Mouse (Mus musculus) heart, adult 8-10 months (tissue): ENCODE measurements around the gene Heatr9. TPM values are rescaled to one million over a fixed set of nuclear protein-coding genes. Genes with fewer than 3 reads are reported as not detected.
A peak's percentile ranks its signal among the peaks of the same experiment; 100 is the strongest.
"Not testable (repeated sequence)": the region's sequence is repeated elsewhere in the genome, so short reads cannot be mapped to it uniquely, and the experiment has no call there.

ENCODE experiments used
- DNase-seq: peaks from one replicate; pipeline ENCODE4 v3.0.0; 2022; ENCODE audit warnings: low spot score
- total RNA-seq, 4 experiments: library from RNA; stranded (reverse); gene quantifications; 2 replicates each; pipeline ENCODE4 v1.2.4; 2022

The Heatr9 gene
- not detected for total RNA-seq

DNA sequence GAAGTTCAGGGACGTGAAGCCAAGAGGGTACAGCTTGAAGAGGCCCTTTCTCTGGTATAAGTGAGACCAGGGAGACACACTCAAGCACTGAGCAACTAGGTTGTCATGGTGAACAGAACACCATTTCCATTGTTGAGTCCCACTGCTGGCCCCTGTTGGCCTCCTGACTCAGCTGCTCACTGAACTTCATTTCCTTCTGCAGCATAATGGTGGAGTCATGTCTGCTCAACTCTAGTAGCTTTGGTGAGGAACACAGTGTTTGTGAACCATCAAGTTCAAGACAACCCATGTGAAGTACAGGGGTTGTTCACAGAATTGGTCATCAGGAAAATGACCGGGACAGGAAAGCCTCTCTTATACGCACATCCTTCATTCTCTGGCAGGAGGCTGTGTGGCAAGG lies at the start of gene Heatr9:
Heatr9 (minus strand) TSS at position 101 of the 400 bp plus-strand sequence.
- DNase-seq: no peak

DNA sequence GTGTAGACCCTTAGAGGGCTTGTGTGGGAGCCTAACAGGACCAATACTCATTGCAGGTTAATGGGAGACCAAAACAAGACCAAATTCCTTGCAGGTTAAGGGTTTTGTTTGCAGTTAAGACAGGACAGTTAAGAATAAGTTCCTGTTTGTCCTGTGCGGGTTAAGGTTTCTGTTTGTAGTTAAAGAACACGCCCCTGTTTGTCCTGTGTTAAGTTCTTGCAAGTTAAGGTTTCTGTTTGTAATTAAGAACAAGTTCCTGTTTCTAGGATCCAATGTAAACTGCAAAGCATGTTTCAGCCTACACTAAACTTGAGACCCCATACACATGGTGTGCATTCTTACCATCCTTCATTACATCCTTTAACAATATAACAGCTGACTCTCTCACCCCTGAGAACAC lies 48.2 kb upstream of the Heatr9 start:
- DNase-seq: no peak

DNA sequence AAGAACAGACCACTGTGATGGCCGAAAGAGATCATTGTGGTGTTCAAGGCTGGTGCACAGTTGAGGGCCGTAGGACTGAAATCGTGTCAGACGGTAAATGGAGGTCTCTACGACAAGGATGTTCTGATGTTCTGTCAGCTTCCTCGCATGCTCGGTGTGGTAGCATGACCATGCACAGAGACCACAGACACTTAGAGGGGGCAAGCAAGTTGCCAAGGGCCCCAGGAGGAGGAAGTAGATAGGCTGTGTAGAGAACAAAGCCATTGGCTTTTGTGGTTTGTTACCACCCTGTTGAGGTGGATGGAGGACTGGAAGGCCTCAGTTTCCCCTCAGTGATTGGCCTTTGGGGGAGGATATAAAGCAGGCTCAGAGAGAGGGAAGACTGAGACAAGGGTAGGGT lies 47.3 kb upstream of the Heatr9 start:
- DNase-seq: no peak

DNA sequence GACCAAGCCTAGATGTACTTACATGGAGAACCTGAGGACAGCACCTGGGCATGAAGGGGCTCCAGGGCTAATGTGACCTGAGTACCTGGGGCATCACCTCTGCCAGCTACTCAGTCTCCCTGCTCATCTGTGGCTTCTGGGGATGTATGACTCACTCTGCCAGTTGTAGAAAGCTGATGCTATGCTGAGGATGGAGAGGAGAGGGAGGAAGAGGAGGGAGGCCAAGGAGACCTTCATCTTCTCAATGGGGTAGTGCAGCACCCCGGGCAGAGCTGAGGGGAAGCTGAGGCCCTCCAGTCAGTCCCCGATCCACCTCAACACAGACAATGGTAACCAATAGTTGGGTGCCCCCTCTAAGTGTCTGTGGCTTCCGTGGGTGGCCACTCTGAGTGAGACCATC lies 46.8 kb upstream of the Heatr9 start:
- DNase-seq: no peak

DNA sequence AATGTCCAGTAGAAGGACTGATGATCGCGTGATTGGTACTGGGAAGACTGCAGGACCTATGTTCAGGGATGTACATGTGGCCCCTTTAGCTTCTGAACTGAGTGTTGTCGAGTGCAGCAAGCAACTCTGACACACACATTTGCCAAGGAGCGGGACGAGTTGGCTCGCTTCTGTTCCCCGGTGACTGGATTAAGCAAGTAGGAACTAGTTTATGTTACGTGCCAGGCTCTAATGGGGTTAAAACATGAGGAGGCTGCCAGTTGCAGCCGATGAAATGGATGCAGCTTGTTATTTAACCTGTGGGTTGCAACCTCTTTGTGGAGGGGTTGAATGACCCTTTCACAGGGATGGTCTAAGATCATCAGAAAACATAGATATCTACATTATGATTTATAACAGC lies 46.1 kb upstream of the Heatr9 start:
- DNase-seq: no peak

DNA sequence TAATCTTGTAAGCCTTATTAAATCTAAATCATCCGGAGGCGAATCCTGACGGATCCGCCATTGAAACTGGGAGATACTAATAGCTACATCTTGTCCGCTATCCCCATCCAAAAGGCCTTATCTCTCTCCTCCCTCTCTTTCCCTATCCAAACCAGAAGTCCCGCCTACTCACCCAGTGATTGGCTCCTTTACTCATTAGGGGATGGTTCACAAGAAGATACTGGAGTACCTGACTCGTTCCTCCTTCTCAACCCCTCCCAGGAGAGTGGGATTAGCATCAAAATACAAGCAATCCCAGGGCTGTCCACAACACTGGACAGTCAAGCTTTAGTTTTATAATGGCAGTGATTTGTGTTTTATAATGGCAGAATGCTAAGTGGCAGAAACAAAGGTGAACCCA lies 45.3 kb upstream of the Heatr9 start:
- no peak for DNase-seq

DNA sequence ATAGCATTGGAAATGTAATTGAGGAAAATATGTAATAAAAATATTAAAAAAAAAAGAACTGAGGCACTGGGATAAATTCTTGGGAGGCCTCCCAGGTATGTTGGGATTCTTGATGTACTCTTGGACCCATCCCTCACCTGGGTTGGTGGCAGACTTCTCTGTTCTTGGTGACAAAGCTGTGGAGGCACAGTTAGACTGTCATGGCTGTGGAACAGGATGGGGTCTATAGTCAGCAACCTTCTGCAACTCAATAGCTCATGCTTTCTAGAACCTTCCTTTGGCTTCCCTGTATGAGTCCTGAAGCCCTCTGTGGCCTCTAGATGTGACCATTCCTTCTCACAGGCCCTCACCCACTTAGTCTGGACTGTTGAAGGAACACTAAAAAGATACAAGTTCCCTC lies 44.6 kb upstream of the Heatr9 start:
- no peak for DNase-seq

DNA sequence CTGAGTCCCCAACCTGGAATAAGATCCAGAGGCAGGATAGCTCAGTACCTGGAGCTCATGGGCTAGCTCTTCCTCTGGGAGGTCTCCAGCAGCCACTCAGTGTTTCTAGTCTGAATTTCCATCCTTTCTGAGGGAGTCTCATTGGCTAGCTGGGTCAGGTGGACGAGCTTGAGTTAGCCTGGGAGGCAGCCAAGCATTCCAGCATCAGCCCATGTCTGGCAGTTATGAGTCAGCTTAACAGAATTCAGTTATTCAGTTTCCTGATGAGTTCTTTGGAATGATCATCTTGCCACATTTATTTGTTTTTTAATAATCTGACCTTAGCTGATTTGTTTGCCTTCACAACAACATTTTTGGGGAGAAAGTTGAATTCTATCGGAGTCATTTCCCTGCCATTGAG lies 41.8 kb upstream of the Heatr9 start:
- peak; percentile 33 for DNase-seq

DNA sequence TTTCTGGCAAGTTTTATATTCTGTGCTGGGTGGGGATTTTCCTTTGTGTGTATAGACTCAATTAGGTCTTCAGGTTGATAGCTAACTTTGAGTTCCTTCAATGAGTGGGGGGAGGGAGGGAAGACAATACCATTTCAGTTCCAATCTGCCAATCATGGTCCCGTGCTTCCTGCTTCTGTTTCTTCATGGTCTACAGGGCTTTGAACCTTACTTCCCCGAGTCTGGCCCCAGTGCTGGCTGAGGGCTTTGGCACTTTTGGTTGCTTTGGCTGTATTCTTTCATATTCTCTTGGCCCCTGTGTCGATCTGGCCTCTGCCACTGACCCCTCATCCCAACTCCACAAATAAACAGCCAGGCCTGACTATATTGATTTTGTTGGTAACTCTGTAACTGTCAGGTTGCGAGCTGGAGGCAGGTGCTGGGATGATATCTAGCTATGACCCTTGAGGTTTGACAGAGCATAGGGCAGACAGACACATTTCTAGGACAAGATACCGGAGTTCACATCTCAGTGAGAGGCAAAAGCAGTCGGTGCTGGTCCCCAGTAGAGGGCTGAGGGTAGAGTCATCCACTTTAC lies 40.4 kb upstream of the Heatr9 start:
- DNase-seq: no peak

DNA sequence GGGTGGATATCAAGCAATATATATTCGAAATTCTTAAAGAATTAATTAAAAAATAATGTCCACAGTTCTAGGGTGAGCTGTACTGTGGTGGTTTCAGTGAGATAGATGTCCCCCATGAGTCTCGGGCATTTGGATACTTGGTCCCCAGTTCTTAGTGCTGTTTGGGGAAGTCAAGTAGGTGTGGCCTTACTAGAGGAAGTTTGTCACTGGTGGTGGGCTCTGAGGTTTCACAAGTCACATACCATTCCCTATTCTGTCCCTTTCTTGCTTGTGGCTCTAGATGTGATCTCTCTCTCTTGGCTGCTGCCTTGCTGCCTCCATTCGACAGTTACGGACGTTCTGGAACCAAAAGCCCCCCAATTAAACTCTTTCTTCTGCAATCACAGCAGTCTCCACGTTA lies 38.4 kb upstream of the Heatr9 start:
- no peak for DNase-seq

DNA sequence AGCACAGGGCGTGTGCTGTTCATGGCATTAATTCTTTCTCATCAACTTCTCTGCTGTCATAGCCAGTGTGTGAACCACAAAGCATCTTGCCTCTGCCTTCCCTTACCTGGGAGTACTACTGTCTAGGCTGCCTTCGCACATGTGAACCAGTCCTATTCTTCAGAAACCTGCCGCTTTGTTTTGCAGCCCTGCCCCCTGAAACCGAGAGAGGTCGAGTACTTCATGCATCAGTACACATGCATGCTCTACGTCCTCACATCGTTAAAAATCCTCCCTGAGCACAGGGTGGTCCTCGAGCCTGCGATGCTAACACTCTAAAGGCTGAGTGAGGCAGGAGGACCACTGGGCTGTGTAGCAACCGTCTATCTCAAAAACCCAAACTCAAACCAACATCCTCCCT lies 35.1 kb upstream of the Heatr9 start:
- no peak for DNase-seq

DNA sequence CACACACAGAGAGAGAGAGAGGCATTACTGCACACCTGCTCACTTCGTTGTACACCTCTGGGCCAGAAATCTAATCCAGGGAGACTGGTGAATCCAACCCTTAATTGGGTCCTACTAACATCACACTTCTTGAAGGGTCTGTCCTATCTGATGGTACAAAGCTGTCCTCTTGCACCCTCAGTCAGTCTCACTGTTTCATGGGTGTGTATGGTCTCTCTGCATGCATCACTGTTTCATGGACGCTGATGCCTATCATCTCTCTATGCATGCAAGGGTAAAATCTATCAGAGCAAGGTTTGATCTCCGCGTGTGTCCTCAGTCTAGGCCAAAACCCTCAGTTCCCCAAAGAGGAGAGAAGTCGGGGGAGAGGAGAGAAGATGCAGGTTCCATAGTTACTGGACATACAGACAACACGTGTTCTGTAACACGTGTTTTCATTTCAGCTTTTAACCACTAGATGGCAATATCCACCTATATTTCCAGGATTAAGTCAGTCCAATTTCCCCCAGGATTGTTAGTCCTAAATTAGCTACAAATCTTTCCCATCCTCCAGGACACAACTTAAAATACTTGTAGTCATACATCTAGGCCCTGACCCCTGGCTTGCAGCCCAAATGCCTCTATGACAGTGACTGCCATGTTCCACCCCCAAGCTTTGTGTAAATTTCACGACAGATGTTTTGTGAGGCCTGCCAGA lies 34.3 kb upstream of the Heatr9 start:
- DNase-seq: peak; percentile 84

DNA sequence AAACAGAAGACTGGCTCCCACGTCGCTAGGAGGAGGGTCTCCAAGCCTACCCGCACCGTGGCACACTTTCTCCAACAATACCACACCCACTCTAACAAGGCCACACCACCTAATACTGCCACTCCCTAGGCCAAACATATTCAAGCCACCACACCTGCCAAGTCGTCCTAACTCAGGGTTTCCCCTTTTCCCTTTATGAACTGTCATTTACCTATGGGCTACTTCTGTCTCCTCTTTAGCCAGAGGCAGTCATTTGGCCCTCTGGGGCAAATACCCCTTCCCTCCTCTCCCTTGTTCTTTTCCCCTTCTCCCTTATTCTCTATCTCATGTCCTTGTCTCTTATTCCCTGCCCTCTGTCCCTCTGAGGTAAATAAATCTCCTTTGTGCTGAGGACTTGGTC lies 29.7 kb upstream of the Heatr9 start:
- no peak for DNase-seq

DNA sequence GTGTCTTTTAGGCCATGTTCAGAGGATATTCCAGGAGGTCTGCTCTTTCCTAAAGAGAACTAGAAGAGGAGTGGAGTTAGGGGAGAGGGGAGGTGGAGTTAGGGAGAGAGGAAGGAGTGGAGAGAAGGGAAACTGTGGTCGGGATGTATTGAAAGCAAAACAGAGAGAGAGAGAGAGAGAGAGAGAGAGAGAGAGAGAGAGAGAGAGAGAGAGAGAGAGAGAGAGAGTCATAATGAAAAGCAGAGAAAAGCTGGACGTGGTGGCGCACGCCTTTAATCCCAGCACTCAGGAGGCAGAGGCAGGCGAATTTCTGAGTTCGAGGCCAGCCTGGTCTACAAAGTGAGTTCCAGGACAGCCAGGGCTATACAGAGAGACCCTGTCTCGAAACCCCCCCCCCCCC lies 29.1 kb upstream of the Heatr9 start:
- DNase-seq: not testable (repeated sequence)

DNA sequence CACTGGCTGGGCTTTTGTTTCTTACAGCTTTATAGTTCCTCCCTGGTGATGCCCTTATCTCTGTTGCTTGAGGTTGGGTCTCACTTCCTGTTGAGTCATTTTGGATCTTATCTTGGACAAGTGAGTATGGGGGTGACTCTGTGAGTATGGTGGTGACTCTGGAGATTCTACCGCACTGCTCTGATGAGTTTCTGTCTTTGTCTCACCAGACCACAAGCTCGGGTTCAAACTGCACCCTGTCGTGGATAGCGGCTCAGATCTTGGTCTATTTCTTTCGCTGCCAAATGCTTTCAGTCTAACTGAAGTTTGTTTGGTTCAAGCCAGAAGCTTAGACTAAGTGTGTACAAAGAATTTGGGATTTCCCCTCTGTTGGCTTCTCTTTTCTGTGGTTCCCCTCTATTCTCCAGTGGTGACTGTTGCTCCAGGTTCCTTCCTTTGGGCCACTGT lies 28.2 kb upstream of the Heatr9 start:
- DNase-seq: no peak

DNA sequence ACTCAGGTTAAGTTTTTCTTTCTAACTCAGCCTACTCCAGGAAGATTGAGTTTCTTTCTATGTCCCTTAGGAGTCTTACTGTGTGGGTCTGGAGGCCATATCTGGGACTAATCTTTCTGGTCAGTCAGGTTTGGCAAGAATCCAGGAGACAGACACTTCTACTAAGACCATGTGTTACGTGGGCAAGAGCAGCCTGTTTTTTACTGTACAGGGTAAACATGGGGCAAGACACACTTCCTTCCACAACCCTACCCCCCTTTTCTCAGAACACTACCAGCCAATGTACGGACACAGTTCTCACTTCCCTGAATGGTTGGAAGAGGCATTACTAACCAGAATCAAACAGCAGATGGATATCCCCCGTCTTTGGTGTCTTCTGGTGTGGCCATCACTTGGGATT lies 22.2 kb upstream of the Heatr9 start:
- no peak for DNase-seq

DNA sequence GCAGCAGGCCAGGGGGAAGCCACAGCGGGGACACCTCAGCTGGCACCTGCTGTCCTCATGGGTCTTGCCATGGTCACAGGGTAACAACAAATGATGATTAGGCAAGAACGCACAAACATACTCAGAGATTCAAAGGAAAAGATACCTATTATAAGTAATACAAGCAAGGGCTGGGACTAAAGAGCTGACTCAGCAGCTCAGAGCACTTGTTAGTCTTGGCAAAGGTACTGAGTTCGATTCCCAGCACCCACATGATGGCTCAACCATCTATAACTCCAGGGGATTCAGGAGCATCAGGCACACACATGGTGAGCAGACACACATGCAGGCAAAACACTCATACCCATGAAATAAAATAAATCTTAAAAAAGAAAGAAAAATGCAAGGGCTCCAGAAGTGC lies 19.4 kb upstream of the Heatr9 start:
- no peak for DNase-seq

DNA sequence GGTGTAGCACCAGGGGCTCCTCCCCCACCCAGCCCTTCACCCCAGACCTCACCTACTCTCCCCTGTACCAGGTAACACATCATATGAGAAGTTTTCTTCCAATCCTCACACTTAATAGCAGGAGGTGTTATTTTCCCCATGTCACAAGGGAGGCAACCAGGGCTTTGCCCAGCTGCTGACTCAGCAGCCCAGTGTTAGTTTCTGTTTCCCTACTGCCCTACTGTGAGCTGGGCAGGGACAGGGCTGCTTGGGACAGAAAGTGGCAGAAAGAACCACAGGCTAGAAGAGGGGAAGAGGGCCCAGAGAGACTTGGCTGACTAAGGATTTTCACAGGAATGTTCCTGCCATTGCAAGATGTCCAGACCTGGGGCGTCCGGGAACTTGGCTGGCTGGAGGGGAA lies 19.0 kb upstream of the Heatr9 start:
- DNase-seq: no peak

DNA sequence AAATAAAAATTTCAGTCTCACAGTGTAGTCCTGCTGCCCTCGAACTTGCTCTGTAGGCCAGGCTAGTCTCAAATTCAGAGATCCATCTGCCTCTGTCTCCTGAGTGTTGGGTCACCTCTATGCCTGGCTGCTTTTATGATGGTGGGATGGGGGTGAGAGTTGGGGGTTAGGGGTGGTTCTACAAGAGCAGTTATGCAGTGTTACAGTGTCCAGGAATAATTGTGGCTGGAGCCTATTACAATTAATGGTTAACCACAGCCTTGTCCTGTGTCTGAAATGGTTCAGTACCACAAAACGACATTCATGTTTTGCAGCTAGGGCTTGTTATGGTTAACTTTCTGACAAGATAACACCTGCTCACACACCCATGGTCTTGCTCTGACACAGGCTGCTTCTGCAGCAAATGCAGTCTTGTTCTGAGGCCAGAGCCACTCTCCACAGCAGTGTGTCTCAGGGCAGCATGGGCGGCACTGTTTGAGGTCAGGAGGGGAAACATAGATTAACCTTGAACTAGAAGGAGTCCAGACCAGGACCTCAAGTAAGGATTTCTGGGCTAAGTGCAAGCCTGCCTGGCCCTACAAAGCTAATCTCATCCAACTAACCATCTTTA lies 16.8 kb upstream of the Heatr9 start:
- DNase-seq: no peak

DNA sequence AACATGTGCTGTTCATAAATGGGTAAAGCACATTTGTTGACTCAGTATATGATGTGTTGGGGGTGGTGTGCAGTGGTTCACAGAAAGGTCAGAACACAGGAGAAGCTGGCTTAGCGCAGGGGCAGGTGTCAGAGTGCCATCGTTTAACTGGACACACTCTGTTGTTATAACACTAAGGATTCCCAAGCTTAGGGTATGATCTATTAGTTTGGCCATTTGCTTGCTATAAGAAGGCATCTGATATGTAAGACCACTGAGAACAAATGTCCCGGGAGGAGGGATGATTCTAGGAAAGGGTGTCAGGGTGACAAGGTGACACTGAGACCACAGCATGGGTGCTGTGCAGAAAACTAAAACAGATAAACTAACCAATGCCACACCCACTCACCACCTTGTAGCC lies 14.9 kb upstream of the Heatr9 start:
- DNase-seq: no peak

DNA sequence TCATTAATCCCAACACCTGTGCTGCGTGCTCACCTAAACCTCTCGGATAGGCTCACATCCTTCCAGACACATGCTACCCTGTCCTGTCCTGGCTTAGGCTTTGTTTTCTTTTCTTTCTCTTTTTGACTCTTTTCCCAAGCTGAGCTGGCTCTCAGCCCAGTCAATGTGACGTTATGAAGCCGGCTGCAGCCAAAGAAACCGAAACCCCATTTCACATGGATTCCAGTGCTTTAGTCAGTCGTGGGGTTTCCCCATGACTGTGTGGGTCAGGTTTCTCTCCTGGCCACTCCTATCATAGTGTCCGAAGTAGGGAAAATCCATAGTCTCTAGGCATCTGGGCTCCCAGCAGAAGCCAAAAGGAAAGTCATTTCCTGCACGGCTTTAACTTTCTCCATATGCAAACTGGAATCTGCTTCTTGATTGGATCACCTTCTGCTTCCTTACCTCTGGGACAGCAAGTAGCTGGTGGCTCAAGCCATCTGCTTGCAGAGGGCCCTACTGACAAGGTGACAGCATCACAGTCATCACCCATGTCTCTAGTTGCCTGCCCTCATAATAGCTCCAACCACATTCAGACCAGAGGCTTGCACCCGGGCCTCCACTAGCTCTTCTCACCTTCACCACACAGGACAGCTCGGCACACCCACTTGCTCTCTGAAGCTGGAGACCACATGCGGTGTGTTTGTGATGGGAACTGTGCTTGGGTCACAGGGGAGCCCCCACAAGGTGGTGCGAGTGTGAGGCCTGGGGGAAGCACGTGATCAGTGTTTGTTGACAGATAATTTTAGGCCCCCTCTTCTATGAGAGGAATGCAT lies 12.8 kb upstream of the Heatr9 start:
- DNase-seq: peak; percentile 86

DNA sequence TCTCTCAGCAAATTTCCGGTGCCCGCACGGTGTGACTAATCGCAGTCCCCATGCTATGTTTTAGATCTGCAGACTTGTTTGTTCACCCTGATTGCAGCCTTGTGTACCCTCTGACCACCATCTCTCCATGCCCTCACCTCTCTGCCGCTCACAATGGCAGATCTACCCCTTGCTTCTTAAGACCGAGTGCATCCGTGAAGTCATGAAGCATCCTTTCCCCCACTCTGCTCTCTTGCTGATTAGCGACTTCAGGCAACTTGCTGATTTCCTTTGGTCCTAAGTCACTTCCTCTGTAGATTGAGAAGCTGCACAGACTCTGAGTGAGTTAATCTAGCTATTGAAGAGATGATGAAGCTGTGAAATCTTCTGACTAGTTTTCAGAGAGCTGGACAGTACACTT lies 12.2 kb upstream of the Heatr9 start:
- no peak for DNase-seq

DNA sequence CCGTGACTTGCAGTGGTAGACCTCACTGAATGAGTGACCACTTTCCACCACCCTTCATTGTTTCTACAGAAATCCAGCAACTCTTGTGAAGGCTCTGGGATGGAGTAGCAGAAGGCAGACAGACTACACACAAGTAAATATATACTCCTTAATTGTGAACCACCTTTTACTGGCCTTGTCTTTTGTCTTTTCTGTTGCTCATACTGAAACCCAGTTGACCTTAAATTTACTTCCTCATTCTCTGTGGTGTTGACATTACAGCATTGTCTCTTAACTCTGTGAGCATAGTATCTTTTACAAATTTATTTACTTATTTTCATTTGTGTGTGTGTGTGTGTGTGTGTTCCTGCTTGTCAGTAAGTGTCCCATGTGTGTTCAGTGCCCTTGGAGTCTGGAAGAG lies 11.2 kb upstream of the Heatr9 start:
- no peak for DNase-seq
